Mouse (Mus musculus): Measurements from ENCODE around the gene Vmn2r114. TPM values are rescaled to one million over a fixed set of nuclear protein-coding genes. Genes with fewer than 3 reads are reported as not detected.
"Not testable (repeated sequence)": the region's sequence is repeated elsewhere in the genome, so short reads cannot be mapped to it uniquely, and the experiment has no call there.

The Vmn2r114 gene
- total RNA-seq (2014; fragmentation: Nextera tagmentation) (not detected in 2 replicates), total RNA-seq (2017) (0.06 and 0.11 TPM in 2 replicates), polyA plus RNA-seq (2012) (not detected in 2 replicates)

- H3K4me1 ChIP-seq (ENCODE audit: insufficient read depth, low read depth, low read length); H3K36me3 ChIP-seq (replicated peaks); DNase-seq (ENCODE audit: low spot score); ATAC-seq (ENCODE audit: extremely low read depth, insufficient number of reproducible peaks, low FRiP score, poor library complexity, severe bottlenecking); H3K27me3 ChIP-seq (ENCODE audit: insufficient read depth, low read length); H3K9me3 ChIP-seq (replicated peaks); H3K4me3 ChIP-seq (ENCODE audit: low read depth, low read length): not testable (repeated sequence)
These were observed at the start of gene Vmn2r114 for GRCm38 (mm10) chr17:23312437-23312836. Vmn2r114 (minus strand) TSS chr17:23312537.

DNA sequence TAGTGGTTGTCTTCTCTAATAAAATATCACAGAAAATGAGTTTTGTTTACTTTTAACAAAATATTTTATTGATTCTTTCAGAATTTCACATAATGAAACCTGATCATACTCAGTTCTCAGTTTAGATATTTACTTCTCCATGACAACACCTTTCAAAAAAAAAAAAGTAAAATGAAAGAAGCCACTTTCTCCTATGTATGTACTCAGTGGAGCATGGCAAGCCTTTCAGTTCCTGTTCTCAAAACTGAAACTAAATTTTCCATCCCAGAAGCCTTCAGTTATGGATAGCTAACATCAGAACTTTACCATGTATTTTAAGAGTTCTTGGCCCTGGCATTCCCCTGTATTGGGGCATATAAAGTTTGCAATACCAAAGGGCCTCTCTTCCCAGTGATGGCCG lies 39.3 kb upstream of the Vmn2r114 start:
- TF ChIP-seq GATA1 (IDR thresholded peaks at IDR 0.05; ENCODE audit: borderline replicate concordance, low read length) (no peak), CTCF (IDR thresholded peaks at IDR 0.05; ENCODE audit: low read depth, low read length) (no peak), GATA2 (IDR thresholded peaks at IDR 0.05; ENCODE audit: borderline replicate concordance, low read depth, low read length) (no peak), POLR2AphosphoS5 (IDR thresholded peaks at IDR 0.05; ENCODE audit: insufficient replicate concordance, low read depth, low read length) (no peak), TAL1 (conservative IDR thresholded peaks at IDR 0.05; ENCODE audit: low read depth, low read length) (no peak)
- Histone ChIP-seq H3K4me3 (ENCODE audit: low read depth, low read length) (no peak overlapping the region), H3K9me3 (replicated peaks) (no peaks in the 10 kb centered on the region), H3K36me3 (replicated peaks) (no peaks in the 10 kb centered on the region), H3K27me3 (ENCODE audit: insufficient read depth, low read length) (no peaks in the 10 kb centered on the region), H3K4me1 (ENCODE audit: insufficient read depth, low read depth, low read length) (no peaks in the 10 kb centered on the region)
- DNase-seq (ENCODE audit: low spot score) (no peak), ATAC-seq (ENCODE audit: extremely low read depth, insufficient number of reproducible peaks, low FRiP score, poor library complexity, severe bottlenecking) (no peak)

DNA sequence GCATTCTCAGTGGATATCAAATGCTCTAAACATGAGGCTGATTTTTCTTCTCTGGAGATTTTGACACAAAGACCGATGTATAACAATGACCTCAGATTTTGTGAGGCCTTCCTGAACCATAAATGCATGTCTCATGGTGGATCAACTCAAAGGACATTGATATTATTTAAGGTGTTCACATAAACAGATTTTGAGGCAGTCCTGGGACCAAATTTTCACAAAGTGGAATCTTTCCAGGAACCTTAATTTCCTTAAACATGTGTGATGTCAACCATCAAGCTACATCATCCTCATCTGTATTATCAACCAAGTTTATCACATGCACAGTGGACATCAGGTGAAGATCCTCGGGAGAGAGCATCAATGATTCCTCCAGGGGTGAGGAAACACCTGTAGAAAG lies 31.1 kb upstream of the Vmn2r114 start, which contains the start of gene Vmn2r115:
Gene Vmn2r115, plus strand, starts transcription at position 301 of the 400 bp plus-strand sequence.
- H3K27me3 ChIP-seq (ENCODE audit: insufficient read depth, low read length); H3K4me3 ChIP-seq (ENCODE audit: low read depth, low read length); ATAC-seq (ENCODE audit: extremely low read depth, insufficient number of reproducible peaks, low FRiP score, poor library complexity, severe bottlenecking); DNase-seq (ENCODE audit: low spot score); H3K9me3 ChIP-seq (replicated peaks); H3K36me3 ChIP-seq (replicated peaks); H3K4me1 ChIP-seq (ENCODE audit: insufficient read depth, low read depth, low read length): not testable (repeated sequence)

GRCm38 (mm10) chr17:23330657-23331056 lies 18.3 kb upstream of the Vmn2r114 start:
- no peaks in the 10 kb centered on the region for H3K4me1 ChIP-seq (ENCODE audit: insufficient read depth, low read depth, low read length)
- DNase-seq (ENCODE audit: low spot score): no peak
- no peaks in the 10 kb centered on the region for H3K27me3 ChIP-seq (ENCODE audit: insufficient read depth, low read length)
- H3K4me3 ChIP-seq (ENCODE audit: low read depth, low read length): no peak overlapping the region
- ATAC-seq (ENCODE audit: extremely low read depth, insufficient number of reproducible peaks, low FRiP score, poor library complexity, severe bottlenecking): no peak
- no peaks in the 10 kb centered on the region for H3K36me3 ChIP-seq (replicated peaks)
- no peaks in the 10 kb centered on the region for H3K9me3 ChIP-seq (replicated peaks)
- no peak for TF ChIP-seq GATA1 (IDR thresholded peaks at IDR 0.05; ENCODE audit: borderline replicate concordance, low read length)
- no peak for TF ChIP-seq TAL1 (conservative IDR thresholded peaks at IDR 0.05; ENCODE audit: low read depth, low read length)
- TF ChIP-seq GATA2 (IDR thresholded peaks at IDR 0.05; ENCODE audit: borderline replicate concordance, low read depth, low read length): no peak
- TF ChIP-seq CTCF (IDR thresholded peaks at IDR 0.05; ENCODE audit: low read depth, low read length): no peak
- TF ChIP-seq POLR2AphosphoS5 (IDR thresholded peaks at IDR 0.05; ENCODE audit: insufficient replicate concordance, low read depth, low read length): no peak

Other genes with a start within 250 kb of the Vmn2r114 start
- 19.5 and 23.6 TPM in 2 replicates for gene Zfp40, start 119.3 kb downstream of the Vmn2r114 start, total RNA-seq (2014; fragmentation: Nextera tagmentation)
- gene Zfp40, start 119.3 kb downstream of the Vmn2r114 start, total RNA-seq (2017): 7.8 and 9.8 TPM in 2 replicates
- gene Zfp40, start 119.3 kb downstream of the Vmn2r114 start, polyA plus RNA-seq (2012): 1.3 and 1.4 TPM in 2 replicates
- not detected in 2 replicates for gene Vmn2r115, start 31.2 kb upstream of the Vmn2r114 start, total RNA-seq (2014; fragmentation: Nextera tagmentation)
- 0.05 and 0.06 TPM in 2 replicates for gene Vmn2r115, start 31.2 kb upstream of the Vmn2r114 start, total RNA-seq (2017)
- gene Vmn2r115, start 31.2 kb upstream of the Vmn2r114 start, polyA plus RNA-seq (2012): not detected in 2 replicates
- gene Vmn2r116, start 72.1 kb upstream of the Vmn2r114 start, total RNA-seq (2014; fragmentation: Nextera tagmentation): not detected in 2 replicates
- 0.06 and 0.16 TPM in 2 replicates for gene Vmn2r116, start 72.1 kb upstream of the Vmn2r114 start, total RNA-seq (2017)
- gene Vmn2r116, start 72.1 kb upstream of the Vmn2r114 start, polyA plus RNA-seq (2012): not detected in 2 replicates
- gene Vmn2r117, start 167.2 kb upstream of the Vmn2r114 start, total RNA-seq (2014; fragmentation: Nextera tagmentation): not detected in 2 replicates
- gene Vmn2r117, start 167.2 kb upstream of the Vmn2r114 start, total RNA-seq (2017): under 0.01 and 0.05 TPM in 2 replicates
- gene Vmn2r117, start 167.2 kb upstream of the Vmn2r114 start, polyA plus RNA-seq (2012): not detected in 2 replicates